Mouse (Mus musculus) thymus, postnatal 10 days (tissue): Measurements from ENCODE around the gene Paqr4.
A peak's percentile ranks its signal among the peaks of the same experiment; 100 is the strongest.
"Not testable (repeated sequence)": the region's sequence is repeated elsewhere in the genome, so short reads cannot be mapped to it uniquely, and the experiment has no call there.

Source experiments
- DNase-seq, 2 experiments: peaks; one replicate each; pipeline ENCODE4 v3.0.0; 2021; ENCODE audit warnings: low spot score in 2 of 2

Paqr4 gene

DNA sequence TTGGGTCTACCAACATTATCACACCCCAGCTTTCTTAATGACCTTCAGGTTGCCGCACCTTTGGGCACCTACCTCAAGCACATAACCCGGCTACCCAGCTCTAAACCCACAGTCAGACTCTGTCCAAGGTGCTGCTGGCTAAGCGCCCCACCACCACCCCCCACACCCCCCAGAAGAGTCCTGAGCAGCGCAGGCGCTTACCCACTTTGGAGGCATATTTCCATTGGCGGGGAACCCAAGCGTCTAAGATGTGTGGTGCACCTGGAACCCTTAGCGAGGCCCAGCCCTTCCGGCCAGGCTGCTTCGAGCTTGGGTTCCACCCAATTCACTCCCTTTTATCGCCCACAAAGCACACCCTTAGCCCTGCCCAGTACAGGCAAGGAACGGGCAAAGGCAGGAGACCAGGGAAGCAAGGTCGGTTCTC is at the start of gene Paqr4:
TSS of gene Paqr4 (minus strand) at position 270 of the 424 bp plus-strand sequence.
- DNase-seq = no peak

DNA sequence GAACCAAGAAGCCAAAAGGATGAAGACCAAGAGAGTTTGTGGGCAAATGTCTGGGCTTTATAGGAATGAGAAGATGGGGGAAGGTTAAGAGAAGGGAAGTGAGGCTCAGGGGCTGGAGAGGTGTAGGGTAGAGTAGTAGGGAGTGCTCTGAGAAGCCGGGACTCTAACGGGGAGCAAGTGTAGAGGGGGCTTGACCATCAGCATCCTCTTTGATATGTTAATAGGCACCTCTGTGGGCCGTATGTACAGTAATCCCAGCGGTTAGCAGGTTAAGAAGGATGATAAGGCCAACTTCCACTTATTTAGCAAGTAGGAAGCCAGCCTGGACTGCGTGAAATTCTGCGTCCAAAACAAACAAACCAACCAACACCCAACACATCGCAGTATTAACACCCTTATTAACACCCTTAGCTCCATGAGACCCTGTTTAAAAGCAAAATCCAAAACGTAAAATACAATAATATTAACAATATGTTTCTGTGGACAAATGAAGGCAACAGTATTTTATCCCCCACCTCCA is 49.1 kb upstream of the Paqr4 start:
- no peak for DNase-seq

GRCm38 (mm10) chr17:23788973-23789372 is 48.3 kb upstream of the Paqr4 start:
- no peak for DNase-seq

GRCm38 (mm10) chr17:23786510-23786931 is 45.9 kb upstream of the Paqr4 start:
- DNase-seq = no peak

DNA sequence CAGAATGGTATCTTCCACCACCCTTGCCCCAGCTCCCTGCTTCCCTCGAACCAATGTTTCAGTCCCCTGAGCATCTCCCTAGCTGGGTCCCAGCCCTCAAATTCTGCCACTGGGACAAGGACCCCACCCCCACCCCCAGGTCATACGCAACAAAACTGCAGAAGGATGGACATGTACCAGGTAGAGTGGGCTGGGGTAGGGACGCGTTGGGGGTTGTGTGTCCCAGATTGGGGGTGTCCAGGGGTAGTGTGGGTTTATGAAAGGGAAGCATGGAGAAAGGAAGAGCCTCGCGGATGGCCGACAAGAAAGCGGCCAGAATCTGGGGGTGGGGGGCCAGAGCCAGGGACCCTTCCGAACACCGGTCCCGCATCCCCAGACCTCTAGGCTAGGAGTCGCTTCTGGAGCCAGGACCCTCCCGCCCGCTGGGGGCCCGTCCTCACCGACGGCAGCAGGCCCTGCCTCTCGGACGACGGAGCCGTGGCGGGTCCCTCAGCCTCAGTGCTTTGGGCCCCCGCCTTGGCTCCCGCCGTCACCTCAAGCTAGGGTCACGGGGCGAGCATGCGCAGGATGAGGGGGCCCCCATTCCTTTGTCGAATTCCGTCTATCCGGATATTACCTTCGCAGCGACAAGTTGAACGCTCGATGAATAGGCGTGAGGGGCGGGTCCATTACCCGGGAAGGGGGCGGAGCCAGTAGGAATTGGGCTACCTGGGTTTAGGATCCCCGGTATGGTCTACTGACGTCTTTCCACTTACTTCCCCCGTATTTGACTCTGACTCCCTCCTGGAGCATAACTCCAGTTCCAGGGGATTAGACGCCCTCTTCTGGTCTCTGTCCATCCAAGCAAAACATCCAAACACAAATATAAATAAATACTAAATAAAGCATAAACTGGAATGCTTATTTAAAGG is 45.1 kb upstream of the Paqr4 start, which contains the start of gene Flywch2:
TSS of gene Flywch2 (minus strand) at position 521 of the 911 bp plus-strand sequence.
- DNase-seq = peak; percentile 57 to 64

GRCm38 (mm10) chr17:23783352-23783751 is 42.7 kb upstream of the Paqr4 start:
- DNase-seq = no peak

DNA sequence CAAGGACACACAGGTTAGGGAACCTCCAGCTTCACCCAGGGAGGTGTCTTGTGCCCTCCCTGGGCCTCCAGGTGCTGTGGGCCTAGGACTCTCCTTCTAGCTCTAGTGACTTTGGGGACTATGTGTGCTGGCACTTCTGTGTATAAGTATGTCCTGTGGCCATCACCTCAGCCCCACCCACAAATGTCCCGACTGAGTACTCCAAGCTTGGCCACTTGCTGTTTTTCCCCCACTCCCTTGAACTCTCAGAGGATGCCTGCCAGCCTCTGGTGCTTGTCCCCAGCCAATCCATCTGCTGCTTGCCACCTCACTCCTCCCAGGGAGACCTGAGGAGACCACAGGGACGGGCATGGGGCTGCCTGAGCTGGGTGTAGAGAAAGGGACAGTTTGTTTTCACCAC is 37.8 kb upstream of the Paqr4 start:
- DNase-seq = no peak

- no peak for DNase-seq
Measured at GRCm38 (mm10) chr17:23777141-23777540, 36.5 kb upstream of the Paqr4 start.

DNA sequence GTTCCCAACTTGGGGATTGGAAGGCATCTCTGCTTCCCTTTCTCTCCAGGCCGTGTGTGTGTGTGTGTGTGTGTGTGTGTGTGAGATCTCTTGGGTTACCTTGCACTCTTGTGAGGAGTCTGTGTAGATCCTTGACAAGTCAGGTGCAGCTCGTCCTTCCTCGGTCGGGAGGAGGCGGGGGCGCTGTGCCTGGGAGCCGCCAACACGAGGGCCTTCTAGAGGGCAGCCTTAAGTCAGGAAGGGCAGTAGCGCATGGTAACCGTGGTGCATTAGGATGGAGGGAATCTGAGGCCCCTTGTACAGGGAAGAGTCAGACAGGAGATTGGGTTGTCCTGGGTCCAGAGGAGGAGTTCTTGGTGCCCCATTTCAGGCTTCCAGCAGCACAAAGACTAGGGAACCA is 35.5 kb upstream of the Paqr4 start:
- DNase-seq = no peak

GRCm38 (mm10) chr17:23774090-23774489 is 33.4 kb upstream of the Paqr4 start:
- peak; percentile 72 to 86 for DNase-seq

DNA sequence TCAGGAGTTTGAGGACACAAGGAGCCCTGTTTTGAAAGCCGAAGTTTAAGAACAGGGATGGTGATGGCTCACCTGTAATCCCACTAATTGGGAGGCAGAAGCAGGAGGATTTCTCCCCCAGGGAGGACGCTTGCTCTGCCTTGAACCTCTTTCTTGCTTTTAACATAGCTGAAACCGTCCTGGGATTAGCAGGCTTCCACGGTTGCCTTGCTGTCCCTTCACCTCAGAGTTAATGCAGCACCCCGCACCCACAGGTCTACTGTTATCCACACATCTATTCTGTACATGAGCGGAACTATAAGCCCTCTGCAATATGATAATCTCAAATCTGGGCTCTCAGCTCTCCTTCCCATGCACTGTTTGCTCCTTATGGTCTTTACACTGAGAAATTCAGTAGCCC is 33.0 kb upstream of the Paqr4 start:
- DNase-seq = no peak

DNA sequence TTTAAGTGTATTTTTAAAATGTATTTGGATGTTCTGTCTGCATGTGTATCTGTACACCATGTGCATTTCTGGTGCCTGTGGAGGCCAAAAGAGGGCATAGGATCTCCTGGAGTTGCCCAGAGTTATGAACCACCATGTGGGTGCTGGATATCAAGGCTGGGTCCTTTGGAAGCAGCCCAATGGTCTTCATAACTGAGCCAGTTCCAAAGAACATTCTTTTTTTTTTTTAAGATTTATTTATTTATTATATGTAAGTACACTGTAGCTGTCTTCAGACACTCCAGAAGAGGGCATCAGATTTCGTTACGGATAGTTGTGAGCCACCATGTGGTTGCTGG is 31.5 kb upstream of the Paqr4 start:
- not testable (repeated sequence) for DNase-seq

DNA sequence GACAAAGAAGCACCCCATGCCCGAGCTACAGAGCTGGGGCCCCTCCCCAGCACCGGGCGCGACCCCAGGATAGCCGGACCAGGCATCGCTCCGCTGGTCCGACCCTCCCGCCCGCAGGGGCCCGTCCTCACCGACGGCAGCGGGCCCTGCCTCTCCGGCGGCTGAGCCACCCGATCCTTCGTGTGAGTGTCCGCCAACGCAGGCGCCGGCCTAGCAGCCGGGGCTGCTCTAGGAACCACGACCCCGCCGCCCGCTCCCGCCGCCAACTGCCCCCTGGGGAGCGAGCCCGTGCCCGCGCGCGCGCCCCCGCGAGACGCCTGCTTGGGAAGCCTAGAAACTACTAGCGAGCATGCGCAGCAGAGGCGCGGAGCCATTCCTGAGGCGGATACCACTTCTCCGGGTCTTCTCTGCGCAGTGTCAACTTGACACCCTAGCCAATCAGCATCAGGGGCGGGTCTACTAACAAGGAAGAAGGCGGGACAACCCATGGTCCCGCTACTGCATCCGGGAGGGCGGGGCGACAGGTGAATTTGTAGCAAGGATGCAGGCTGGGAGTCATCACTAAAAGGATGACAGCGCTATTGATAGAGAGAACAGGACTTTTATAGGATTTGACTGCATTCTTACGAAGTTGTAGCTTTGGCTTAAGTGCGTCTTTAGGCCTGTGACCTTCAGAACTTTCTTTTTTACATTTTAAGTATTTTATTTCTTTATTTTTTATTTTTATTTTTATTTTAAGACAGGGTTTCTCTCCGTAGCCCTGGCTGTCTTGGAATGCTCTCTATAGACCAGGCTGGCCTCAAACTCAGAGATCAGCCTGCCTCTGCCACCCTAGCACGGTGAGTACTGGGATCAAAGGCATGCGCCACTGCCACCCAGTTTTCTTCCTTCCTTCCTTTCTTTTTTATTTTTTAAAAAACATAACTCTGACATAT is 30.9 kb upstream of the Paqr4 start, which contains the start of gene Flywch1:
TSS of gene Flywch1 (minus strand) at position 319 of the 935 bp plus-strand sequence.
- DNase-seq = peak; percentile 96 to 98

GRCm38 (mm10) chr17:23770896-23771283 is 30.2 kb upstream of the Paqr4 start:
- DNase-seq = no peak

DNA sequence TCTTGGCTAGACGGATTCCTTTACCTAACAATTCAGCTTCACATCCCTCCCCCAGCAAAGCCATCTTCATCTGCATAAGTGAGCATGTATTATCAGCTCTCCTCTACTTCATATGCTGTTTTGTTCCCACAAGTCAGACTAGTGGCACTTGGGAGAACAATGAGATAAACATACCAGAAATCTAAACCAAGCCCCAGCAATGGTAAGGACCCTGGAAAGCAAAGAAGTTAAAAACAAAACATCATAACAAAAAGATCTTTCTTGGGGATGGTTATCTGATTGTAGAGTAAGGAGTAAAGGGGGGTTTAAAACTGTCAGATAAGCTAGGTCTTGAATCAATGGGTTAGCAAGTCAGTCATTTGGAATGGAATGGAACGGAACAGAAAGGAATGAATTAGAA is 29.8 kb upstream of the Paqr4 start:
- no peak for DNase-seq

GRCm38 (mm10) chr17:23762976-23763375 is 22.3 kb upstream of the Paqr4 start:
- DNase-seq = no peak

DNA sequence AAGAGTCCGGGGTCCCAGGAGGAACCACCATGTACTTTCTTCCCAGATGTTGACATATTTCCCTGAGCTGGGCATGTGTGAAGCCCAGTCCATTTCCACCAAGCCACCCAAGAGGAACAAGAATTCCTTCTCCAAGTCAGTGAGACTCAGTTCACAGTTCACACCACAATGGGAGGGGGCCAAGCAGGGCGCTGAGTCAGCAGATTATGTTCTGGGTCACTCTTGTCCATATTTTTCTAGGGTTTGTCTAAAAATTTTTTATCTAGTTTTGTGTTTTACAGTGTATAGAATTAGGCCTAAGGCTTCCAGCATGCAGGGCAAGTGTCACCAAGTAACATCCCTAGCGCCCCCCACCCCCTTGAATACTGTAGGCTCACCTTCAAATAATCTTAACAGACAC is 20.5 kb upstream of the Paqr4 start:
- DNase-seq = no peak

- no peak for DNase-seq
Measured at GRCm38 (mm10) chr17:23760231-23760630, 19.6 kb upstream of the Paqr4 start.

GRCm38 (mm10) chr17:23758801-23759200 is 18.1 kb upstream of the Paqr4 start:
- DNase-seq = no peak

GRCm38 (mm10) chr17:23757581-23757980 is 16.9 kb upstream of the Paqr4 start:
- DNase-seq = no peak

GRCm38 (mm10) chr17:23755689-23756088 is 15.0 kb upstream of the Paqr4 start:
- no peak for DNase-seq
